Mouse (Mus musculus) adrenal gland, adult 18-20 months (tissue): ENCODE data around the gene Stra6l. TPM values are rescaled to one million over a fixed set of nuclear protein-coding genes. Genes with fewer than 3 reads are reported as not detected.

ENCODE experiments used
- DNase-seq, 2 experiments: peaks; one replicate each; pipeline ENCODE4 v3.0.0; 2021 to 2022; ENCODE audit warnings: low spot score in 2 of 2
- total RNA-seq, 2 experiments: library from RNA; stranded (reverse); gene quantifications; 1 replicate in 1 of 2; 2 replicates in 1 of 2; pipeline ENCODE4 v1.2.3; 2021

The Stra6l gene
- total RNA-seq, 2 experiments from 2014 or later, result 0.19 to 0.96 TPM

DNA sequence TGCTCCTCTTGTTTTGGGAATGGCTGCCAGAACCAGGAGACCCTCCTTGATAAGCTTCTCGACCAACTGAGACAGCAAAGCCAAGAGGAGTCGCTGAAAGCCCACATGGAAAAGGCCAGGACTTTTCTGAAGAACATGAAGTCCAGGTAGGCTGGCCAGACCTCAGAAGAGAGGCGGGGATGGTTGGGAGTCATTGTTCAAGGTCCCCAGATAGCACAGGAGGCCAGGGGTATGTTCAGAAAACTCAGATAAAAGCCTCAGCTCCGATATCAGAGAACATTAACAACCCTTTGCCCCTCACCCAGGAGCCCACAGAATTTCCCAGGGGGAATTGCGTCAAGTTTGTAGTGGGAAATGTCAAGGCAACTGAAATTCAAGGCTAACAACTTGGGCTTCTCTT is 62.8 kb downstream of the Stra6l start:
- DNase-seq, result no peak

DNA sequence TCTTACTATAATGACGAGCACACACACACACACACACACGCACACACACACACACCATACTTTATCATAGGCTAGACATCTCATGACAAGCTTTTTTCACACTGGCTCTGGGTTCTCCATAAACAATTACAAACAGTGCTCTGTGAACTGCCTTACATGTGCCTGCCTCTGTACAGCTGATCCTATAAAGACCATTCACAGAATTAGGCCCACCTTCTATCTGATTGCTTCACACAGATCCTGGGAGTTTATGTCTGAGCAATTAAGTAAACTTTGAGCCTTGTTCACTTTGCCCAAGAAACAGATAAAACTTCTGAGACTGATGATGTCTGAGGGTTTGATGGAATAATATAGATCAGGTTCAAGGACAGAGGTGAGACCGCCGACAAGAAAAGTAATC is 63.4 kb downstream of the Stra6l start:
- no peak for DNase-seq

DNA sequence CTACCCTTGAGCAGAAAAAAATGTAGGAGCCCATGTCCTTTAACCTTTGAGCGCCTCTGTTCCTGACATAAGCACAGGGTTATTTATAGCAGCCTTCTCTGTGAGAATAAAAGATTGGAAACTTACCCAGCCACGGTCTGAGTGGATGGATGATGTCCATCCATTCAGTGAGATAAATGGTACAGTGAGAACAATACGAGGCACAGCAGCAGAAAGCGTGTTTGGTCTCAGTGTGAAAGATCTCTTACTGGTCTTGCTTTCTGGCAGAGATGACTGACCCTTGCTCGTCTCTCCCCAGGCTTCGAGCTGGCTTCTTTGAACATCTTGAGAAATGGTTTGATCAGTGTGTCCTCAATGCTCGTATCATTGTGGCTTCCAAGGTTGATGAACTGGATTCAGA is 68.6 kb downstream of the Stra6l start:
- no peak for DNase-seq

DNA sequence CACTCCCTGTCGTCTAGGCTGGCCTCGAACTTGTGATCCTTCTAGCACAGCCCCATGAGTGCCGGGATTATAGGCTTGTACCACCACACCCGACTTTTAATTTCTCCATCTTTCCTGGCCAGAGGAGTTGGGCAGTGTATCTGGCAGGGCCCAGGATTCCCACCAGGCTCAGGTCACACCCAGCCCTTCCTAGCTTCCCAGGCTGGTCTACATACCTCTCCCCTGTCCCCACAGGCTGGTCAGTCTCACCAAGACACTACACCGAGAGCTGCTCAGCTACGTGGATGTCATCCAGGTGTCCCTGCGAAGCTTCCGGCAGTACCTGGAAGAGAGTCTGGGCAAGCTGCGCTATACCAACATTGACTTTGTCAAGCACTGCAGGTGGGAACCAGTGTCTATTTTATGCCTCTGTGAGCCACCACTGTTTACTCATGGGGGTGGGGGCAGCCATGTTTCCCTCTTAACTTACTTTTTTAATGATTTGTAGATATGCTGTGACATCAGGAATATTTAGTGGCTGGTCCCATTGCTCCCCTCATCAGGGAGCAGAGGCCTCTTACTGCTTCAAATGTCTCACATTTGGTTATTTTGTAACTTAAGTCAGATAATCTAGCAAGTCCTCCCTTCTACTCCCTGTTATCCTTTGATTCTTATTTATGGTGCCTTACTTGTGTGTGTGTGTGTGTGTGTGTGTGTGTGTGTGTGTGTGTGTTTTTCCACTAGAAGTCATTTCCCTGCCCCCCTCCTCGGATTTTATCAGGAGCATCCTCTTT is 73.4 kb downstream of the Stra6l start:
- no peak for DNase-seq

DNA sequence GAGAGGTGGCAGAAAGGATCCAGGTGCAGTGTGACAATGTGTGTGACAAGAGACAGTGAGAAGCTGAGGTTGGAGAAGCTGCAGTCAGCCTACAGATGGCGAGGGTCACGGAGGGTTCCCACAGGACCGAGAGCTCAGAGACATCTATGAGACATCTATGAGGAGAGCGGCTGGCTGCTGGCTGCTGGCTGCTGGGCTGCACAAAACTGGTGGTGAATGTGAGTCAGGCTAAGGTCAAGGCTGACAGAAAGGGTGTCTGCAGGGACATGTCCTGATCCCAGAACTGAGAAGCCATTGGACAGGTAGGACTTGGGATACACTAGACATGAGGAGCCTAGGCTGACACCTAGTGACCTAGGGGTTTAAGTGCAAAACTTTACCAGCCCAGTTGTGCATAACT is 75.5 kb downstream of the Stra6l start:
- no peak for DNase-seq

DNA sequence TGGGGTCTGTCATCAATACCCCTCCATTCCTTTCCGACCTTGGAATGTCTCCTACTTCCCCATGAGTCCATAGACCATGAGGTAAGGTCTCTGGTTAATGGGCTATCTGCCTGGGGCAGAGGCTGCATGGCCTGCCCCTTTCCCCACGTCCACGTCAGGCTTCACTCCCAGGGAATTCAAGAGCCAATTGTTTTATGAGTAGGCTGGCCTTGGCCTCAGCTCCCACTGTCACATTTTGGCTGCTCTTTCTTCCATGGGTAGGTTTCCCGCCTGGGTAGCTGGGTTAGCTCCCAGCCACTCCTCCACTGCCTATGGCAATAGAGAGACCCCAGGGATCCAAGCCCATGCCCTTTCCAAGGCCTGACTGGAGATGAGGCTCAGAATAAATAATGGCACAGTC is 80.1 kb downstream of the Stra6l start:
- no peak for DNase-seq

Other genes starting within 250 kb of the Stra6l start
- gene Aldh1b1, start 49.6 kb upstream of the Stra6l start, total RNA-seq, result 10 to 100 TPM; 15.3 to 31.9 TPM
- under 1 TPM in 1 of 2 experiments, not detected in 1; 0.13 TPM for gene Igfbpl1, start 21.7 kb upstream of the Stra6l start, total RNA-seq
- under 1 TPM in 1 of 2 experiments, not detected in 1; 0.10 TPM for gene Ccdc180, start 41.6 kb downstream of the Stra6l start, total RNA-seq
- 10 to 100 TPM; 27.8 to 30.4 TPM for gene Tdrd7, start 116.7 kb downstream of the Stra6l start, total RNA-seq
- 1 to 10 TPM; 4.5 to 7.9 TPM for gene Tmod1, start 190.3 kb downstream of the Stra6l start, total RNA-seq